Mouse (Mus musculus): ENCODE measurements around the gene Gm10644. TPM values are rescaled to one million over a fixed set of nuclear protein-coding genes. Genes with fewer than 3 reads are reported as not detected.
"Not testable (repeated sequence)": the region's sequence is repeated elsewhere in the genome, so short reads cannot be mapped to it uniquely, and the experiment has no call there.

The Gm10644 gene
- 0.93 and 1.7 TPM in 2 replicates for total RNA-seq (2017)

DNA sequence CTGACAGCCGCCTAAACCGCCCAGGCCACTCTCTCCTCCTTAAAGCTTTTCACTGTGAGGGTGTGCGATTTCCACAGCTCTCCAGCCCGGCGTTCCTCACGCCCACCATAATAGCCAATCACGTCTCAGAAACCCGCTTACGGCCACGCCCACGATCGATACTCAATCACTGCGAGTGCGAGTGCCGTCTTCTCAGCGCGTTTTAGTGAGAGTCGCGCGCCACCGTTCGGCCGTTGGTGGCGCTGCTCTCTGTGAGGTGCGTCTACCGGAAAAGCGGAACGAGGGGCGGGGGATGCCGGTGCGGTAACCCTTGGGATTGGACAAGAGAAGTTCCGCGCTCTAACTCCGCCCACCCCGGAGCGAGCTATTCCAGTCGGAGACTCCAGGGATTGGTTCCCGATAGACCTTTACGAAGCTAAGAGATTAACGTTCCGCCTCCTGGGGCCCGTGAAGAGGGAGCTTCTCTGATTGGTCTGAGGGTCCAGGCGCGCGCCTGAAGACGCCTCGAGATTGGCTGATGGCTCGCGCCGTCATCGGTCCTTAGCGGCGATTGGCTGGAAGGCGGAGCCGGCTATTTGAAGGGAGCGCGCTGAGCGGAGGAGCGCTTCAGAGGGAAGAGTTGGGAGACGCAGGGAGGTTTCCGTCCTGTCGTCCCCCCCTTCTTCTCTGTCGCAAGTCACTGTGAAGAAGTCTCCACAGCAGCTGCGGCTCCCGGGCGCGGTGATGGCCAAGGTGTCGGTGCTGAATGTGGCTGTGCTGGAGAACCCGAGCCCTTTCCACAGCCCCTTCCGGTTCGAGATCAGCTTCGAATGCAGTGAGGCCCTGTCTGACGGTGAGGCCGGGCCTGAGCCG, at the start of gene Gm10644, which contains the start of gene Asf1b:
Gm10644 (minus strand) TSS at position 100 of the 852 bp plus-strand sequence.
Asf1b (plus strand) TSS at position 402 of the 852 bp plus-strand sequence.
- peak; percentile 92 for ATAC-seq (ENCODE audit: extremely low read depth, insufficient number of reproducible peaks, low FRiP score, poor library complexity, severe bottlenecking)

DNA sequence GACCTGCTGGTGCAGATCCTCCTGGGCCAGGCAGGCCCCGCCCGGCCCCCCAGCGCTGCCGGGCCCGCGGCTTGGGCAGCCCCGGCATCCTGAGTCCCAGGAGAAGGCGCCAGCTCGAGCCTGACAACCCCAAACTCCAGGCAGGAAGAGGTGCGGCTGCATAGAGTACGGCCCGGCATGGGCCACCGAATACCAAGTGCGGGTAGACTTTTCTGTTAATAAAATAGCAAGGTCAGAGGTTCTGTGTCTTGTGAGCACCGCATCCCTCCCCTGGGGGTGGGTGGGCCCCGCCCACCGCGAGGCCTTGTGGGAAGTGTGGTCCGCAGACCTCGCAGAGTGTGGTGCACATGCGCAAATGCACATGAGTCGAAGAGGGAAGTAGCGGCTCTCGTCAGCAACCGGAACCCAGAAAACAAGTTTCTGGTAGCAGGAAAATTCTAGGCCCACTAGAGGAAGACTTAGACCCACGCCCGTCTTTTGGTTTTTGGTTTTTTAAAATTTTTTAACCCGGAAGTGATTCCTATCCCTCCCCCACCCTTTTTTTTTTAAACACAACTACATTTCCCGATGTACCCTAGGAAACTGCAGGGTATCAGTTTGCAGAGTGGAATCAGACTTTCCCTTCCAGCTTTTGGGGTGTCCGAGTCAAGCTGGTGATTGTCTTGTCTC, 49.7 kb upstream of the Gm10644 start:
- peak; percentile 98 for ATAC-seq (ENCODE audit: extremely low read depth, insufficient number of reproducible peaks, low FRiP score, poor library complexity, severe bottlenecking)

GRCm38 (mm10) chr8:84003612-84004246, 48.7 kb upstream of the Gm10644 start:
- ATAC-seq (ENCODE audit: extremely low read depth, insufficient number of reproducible peaks, low FRiP score, poor library complexity, severe bottlenecking): no peak

- no peak for ATAC-seq (ENCODE audit: extremely low read depth, insufficient number of reproducible peaks, low FRiP score, poor library complexity, severe bottlenecking)
Measured at GRCm38 (mm10) chr8:84002957-84003611, 48.1 kb upstream of the Gm10644 start.

DNA sequence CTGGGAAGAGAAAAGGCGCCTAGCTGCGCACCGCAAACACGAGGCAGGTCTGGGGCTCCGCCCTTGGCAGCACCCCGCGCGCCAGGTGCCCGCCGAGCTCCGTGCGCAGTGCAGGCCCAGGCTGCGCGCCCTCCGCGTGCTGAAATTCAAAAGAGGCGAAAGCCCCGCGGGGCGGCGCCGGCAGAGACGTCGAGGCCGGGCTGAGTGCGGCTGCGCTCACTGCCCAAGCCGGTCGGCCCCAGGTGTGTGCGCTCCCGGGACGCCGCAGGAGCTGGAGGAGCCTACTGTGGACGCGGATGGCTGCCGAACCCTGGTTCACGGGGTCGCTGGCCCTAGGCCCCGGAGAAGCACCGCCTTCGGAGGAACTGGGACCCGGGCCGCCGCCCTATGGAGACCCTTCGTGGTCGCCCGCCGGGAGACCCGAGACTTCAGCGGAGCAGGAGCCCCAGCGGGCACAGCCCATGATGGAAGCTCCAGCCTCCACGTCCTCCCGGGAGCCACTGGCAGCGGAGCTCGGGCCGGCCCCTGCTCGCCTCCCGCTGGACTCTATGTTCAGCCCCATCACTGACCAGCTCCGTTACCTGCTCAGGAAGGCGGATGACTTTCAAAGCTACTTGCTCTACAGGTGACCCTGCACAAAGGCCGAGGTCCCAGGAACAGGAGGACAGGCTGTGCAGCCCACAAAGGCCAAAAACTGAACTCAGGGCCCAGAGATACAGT, 46.4 kb upstream of the Gm10644 start, which contains the start of gene 1700067K01Rik:
1700067K01Rik (plus strand) TSS at position 222 of the 720 bp plus-strand sequence.
- ATAC-seq (ENCODE audit: extremely low read depth, insufficient number of reproducible peaks, low FRiP score, poor library complexity, severe bottlenecking): no peak

DNA sequence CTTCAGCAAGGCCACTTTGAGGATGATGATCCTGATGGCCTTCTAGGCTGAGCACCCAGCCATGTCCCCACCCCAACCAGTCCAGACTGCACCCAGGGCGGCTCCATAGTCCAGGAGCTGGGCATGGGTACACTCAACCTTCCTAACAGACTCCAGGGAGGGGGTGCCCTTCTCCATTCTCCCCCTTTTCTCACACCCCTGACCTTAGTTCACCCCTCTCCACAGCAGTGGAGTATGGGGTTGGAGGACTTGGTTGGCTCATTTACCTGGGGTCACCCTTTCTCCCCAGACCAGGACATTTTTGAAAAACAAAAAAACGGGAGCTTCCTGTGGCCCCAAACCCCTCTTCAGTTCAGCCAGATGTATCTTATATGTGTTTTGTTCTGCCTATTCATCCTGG, 44.8 kb upstream of the Gm10644 start:
- no peak for ATAC-seq (ENCODE audit: extremely low read depth, insufficient number of reproducible peaks, low FRiP score, poor library complexity, severe bottlenecking)

DNA sequence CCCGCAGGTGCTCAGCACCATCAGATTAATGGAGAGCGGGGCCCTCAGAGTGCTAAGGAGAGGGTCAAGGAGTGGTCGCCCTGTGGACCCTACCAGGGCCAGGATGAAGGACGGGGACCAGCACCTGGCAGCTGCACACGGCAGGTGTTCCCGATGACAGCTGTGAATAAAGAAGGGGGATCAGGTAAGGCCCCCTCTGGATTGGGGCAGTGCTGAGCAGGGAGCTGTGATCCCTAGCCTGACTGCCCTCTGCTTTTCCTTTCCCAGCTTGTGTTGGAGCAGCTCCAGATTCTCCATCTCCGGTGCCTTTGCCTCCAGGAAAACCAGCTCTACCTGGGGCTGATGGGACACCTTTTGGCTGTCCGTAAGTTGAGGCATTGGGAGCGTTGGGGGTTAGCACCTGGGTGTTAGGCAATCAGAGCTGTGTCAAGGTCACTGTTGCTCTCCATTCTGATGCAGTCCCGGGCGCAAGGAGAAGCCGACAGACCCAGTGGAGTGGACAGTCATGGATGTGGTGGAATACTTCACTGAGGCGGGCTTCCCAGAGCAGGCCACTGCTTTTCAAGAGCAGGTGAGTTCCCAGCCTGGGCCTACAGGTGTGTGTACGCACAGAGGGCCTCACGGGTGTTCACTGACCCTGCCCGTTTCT, 44.2 kb upstream of the Gm10644 start:
- ATAC-seq (ENCODE audit: extremely low read depth, insufficient number of reproducible peaks, low FRiP score, poor library complexity, severe bottlenecking): no peak

DNA sequence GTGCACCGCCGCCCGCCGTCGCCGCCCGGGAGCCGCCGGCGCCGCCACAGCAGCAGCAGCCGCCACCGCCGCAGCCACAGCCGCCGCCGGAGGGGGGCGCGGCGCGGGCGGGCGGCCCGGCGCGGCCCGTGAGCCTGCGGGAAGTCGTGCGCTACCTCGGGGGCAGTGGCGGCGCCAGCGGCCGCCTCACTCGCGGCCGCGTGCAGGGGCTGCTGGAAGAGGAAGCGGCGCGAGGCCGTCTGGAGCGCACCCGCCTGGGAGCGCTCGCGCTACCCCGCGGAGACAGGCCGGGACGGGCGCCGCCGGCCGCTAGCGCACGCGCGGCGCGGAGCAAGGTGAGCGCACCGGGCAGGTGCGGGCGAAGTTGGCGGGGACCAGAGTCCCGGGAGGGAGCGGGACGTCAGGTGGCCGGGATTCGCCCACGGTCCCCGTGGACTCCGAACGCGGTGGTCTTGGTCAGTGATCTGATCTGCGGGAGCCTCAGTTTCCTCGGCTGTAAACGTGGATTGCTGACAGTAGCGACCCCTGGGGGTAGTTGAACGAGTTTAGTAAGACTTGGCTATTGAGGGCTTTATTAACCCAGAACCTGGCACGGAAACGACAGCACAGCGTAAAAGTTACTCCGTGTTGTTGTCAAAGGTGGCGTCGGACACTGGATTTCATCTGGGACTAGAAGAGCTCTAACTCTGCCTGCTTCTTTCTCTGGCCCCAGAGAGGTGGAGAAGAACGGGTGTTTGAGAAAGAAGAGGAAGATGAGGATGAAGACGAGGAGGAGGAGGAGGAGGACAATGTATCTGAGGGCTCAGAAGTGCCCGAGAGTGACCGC, 43.4 kb upstream of the Gm10644 start:
- ATAC-seq (ENCODE audit: extremely low read depth, insufficient number of reproducible peaks, low FRiP score, poor library complexity, severe bottlenecking): peak; percentile 34; the same call in 1 of the 2 replicates

DNA sequence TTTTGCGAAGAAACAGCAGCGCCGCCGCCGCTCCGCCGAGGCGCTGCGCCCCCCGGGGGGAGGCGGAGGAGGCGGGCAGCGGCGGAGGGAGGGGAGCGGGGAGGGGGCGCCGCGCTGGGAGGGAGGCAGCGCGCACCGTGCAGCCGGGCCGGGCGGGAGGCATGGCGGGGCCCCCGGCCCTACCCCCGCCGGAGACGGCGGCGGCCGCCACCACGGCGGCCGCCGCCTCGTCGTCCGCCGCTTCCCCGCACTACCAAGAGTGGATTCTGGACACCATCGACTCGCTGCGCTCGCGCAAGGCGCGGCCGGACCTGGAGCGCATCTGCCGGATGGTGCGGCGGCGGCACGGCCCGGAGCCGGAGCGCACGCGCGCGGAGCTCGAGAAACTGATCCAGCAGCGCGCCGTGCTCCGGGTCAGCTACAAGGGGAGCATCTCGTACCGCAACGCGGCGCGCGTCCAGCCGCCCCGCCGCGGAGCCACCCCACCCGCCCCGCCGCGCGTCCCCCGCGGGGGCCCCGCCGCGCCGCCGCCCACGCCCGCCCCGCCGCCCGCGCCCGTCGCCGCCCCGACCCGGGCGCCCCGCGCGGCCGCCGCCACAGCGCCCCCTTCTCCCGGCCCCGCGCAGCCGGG, 42.6 kb upstream of the Gm10644 start, which contains the start of gene Samd1:
Samd1 (plus strand) TSS at position 162 of the 631 bp plus-strand sequence.
- ATAC-seq (ENCODE audit: extremely low read depth, insufficient number of reproducible peaks, low FRiP score, poor library complexity, severe bottlenecking): no peak

GRCm38 (mm10) chr8:83996567-83997505, 41.8 kb upstream of the Gm10644 start:
- ATAC-seq (ENCODE audit: extremely low read depth, insufficient number of reproducible peaks, low FRiP score, poor library complexity, severe bottlenecking): peak; percentile 38

- no peak for ATAC-seq (ENCODE audit: extremely low read depth, insufficient number of reproducible peaks, low FRiP score, poor library complexity, severe bottlenecking)
Measured at GRCm38 (mm10) chr8:83995973-83996372, 41.0 kb upstream of the Gm10644 start.

GRCm38 (mm10) chr8:83994030-83994429, 39.0 kb upstream of the Gm10644 start:
- ATAC-seq (ENCODE audit: extremely low read depth, insufficient number of reproducible peaks, low FRiP score, poor library complexity, severe bottlenecking): no peak

- ATAC-seq (ENCODE audit: extremely low read depth, insufficient number of reproducible peaks, low FRiP score, poor library complexity, severe bottlenecking): no peak
Measured at GRCm38 (mm10) chr8:83992488-83992887, 37.5 kb upstream of the Gm10644 start.

DNA sequence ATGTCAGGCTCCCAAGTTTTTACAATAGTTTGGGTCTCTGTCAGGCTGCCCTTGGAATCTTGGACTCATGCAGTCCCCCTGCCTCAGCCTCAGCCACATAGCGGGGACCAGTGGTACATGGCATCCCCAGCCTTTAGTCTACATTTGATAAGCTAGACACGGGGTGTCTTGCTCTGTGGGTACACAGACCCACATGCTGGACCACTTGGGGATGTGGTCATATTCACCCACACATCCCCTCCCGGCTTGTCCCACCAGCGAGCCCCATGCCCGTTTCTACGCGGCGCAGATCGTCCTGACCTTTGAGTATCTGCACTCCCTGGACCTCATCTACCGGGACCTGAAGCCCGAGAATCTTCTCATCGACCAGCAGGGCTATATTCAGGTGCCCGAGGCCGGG, 35.2 kb upstream of the Gm10644 start:
- no peak for ATAC-seq (ENCODE audit: extremely low read depth, insufficient number of reproducible peaks, low FRiP score, poor library complexity, severe bottlenecking)

DNA sequence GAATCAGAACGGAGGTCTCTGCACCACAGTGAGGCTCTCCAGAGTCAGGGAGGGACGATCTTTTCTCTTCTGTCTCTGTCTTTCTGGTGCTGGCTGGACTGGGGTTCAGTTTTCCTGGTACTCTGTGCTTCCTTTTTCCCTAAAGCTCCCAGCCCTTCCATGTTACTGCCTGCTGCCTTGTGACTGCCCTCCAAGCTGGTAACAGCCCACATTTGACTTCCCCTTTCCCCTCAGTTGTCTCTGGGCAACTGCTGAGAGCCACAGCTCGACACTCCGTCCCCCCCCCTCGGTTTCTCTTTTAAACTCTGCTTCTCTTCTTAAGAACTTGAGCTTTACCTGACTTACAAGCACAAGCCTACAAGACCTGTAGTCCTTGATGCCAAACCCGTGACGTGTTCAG, 34.2 kb upstream of the Gm10644 start:
- no peak for ATAC-seq (ENCODE audit: extremely low read depth, insufficient number of reproducible peaks, low FRiP score, poor library complexity, severe bottlenecking)

- ATAC-seq (ENCODE audit: extremely low read depth, insufficient number of reproducible peaks, low FRiP score, poor library complexity, severe bottlenecking): not testable (repeated sequence)
Measured at GRCm38 (mm10) chr8:83983222-83983621, 28.2 kb upstream of the Gm10644 start.

Measured in neutrophil, adult 5-6 weeks (primary cell).